Mouse (Mus musculus) kidney, adult 10 weeks (tissue): ENCODE data around the gene Zfp942. TPM values are rescaled to one million over a fixed set of nuclear protein-coding genes. Genes with fewer than 3 reads are reported as not detected.

Experiments used
- polyA plus RNA-seq: library from polyadenylated mRNA; stranded (reverse); fragments of 350-450 nt; fragmentation: Illumina TruSeq; extraction: RNeasy Lipid Tissue Mini Kit (QIAGEN cat#74804); gene quantifications from one replicate; pipeline ENCODE4 v1.2.3, GENCODE M21; 2014; ENCODE audit warnings: low read depth, low replicate concordance

The Zfp942 gene
- 63.2 TPM for polyA plus RNA-seq

DNA sequence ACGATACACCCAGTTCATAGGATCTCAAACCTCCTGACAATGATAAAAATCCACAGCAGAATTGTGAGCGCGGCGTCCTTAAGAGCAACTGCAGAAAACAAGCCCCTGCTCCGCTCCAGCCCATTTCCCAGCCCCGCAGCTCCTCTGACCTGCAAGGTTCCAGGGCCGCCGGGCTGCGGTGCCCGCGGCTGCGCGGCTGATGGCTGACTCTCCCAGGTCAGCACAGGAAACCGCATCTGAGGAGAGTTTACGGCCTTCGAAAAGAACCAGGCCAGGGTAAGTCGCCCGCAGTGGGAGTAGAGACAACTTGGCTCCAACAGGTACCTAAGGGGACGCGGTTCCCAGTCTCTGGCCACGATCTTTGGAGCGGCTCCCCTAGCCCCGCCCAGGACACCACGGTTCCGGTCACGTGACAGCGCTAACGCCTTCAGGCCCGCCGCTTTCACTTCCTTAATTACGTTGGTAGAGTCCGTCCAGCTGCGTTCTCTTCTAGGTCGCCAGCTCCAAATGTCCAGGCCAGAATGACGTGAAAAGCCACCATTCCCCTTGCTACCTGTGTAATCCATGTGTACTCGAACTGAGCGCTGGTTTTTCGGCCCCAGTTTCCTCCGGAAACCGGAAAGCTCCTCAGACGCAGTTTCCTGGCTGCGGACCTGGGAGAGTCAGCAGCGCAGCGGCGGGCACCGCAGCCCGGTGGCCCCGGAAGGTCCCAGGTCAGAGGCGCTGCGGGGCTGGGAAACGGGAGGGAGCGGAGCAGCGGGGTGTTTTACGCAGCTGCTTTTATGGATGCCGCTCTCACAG is at the start of gene Zfp942, which contains the start of gene Zfp943:
TSS of gene Zfp942 (minus strand) at position 358 of the 801 bp plus-strand sequence.
TSS of gene Zfp943 (plus strand) at position 446 of the 801 bp plus-strand sequence.

GRCm38 (mm10) chr17:21909456-21910052 is 52.7 kb downstream of the Zfp942 start, which contains the start of gene Zfp995:
Gene Zfp995 (minus strand): TSS chr17:21909926.

Other genes starting within 250 kb of the Zfp942 start
- gene Zfp229, start 231.7 kb downstream of the Zfp942 start, polyA plus RNA-seq: 23.9 TPM
- 6.5 TPM for gene Zfp820, start 116.7 kb downstream of the Zfp942 start, polyA plus RNA-seq
- 14.4 TPM for gene Zfp995, start 52.5 kb downstream of the Zfp942 start, polyA plus RNA-seq
- 70.5 TPM for gene Zfp943, start 88 bp upstream of the Zfp942 start, polyA plus RNA-seq
- 7.5 TPM for gene Zfp947, start 203.7 kb upstream of the Zfp942 start, polyA plus RNA-seq